Mouse (Mus musculus) right cerebral cortex, postnatal 14 days (tissue): ENCODE measurements around the gene Sema5b.
"Not testable (repeated sequence)": the region's sequence is repeated elsewhere in the genome, so short reads cannot be mapped to it uniquely, and the experiment has no call there.

ENCODE experiments used
- DNase-seq: peaks from one replicate; pipeline ENCODE4 v3.0.0; 2022

Sema5b gene

DNA sequence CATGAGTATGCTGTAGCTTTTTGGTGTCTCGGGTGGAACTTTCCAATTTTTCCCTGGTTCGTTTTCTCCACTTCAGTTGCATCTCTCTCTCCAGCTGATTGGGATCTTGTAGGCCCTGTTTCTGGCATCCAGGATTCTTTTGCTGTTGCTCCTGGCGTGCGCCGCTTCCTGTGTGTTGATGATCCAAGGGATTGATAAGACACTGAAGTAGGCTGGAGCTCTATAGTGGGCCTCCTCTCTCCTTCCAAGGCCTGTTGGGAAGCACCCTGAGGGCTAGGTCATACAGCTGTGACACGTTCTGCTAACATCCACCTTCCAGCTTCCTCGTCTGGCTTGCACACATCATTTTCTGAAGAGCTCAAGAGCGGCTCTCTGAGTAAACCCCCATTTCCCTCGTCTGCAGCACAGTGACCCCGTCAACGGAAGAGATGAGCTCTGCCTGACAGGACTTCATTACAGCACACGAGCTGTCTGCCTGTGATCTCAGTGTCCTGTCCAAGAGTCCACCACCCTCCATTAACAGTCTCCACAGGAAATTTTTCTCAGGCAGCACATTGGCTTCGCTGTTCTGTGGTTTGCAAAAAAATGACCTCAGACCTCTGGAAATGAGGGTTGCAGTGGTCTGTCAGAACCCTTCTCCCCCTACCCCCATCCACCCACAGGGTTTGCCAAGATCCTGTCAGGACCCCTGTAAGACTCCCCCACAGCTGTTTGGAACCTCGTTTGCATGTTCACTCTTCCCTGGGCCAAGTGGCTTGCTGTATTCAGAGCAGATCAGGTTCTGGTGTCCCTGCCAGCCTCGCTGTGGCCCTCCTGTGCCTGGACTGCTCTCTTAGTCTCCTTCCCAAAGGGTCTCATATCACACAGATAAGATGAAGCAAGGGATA is 14.9 kb downstream of the Sema5b start:
- DNase-seq: no peak

DNA sequence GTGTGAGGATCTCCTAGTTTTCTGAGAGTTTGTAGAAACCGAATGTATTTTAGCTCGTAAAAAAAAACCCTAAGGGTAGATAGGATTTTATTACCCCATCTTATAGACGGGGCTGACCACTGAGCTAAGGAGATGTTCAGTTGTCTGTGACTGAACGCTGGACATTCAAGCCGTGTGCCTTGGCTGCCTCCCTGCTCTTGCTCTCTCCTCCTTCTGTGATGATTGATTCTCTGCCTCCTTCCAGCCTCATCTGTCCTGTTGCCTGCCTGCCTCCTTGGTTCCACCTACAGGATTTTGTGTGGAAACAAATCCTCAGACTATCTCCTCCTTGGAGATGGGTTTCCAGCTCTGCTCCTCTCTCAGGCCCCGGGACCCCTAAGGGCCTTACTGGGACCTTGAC is 16.1 kb downstream of the Sema5b start:
- DNase-seq: no peak

DNA sequence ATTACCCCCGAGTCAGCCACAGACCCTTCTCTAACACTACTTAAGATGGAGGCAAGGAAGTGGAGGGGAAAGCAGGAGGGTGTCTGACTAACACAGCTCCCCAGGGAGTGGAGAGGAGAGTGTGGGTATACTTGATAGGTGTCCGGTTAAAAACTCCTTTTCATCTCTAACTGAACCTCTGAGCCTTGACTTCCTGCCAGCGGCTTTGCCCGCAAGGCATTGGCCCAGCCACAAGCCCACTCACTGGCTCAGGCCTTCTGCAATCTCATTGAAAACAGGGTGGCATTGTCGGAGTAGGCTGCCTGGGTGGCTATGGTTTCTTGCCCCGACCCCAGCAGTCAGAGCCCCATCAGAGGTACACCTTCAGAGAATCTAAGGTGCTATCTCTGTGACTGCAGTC is 20.6 kb downstream of the Sema5b start:
- no peak for DNase-seq

DNA sequence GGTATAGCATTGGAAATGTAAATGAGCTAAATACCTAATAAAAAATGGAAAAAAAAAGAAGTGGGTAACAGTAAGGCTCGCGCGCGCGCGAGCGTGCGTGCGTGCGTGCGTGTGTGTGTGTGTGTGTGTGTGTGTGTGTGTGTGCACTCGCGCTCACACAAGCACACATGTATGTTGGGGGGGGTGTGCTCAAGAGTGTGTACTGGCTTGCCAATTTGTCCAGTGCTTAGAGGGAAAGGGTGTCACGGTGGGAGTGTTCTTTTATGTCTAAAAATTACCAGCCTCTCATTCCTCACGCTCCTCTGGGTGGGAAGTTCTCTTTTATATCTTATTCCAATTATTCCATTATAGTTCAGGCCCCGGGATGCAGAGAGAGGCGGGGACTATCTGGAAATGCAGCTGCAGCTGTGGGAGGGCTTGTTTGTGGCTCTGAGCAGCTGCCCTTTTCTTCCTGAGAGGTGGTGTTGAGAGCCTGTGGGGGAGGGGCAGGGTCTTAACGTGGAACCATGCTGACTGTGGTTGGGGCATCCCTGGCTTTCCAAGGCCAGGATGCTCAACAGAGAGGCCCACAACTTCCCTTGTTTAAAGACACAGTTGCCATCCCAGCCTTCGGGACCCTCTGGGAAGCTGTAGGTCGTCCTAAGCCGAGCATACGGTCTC is 23.4 kb downstream of the Sema5b start:
- peak; percentile 16 for DNase-seq

DNA sequence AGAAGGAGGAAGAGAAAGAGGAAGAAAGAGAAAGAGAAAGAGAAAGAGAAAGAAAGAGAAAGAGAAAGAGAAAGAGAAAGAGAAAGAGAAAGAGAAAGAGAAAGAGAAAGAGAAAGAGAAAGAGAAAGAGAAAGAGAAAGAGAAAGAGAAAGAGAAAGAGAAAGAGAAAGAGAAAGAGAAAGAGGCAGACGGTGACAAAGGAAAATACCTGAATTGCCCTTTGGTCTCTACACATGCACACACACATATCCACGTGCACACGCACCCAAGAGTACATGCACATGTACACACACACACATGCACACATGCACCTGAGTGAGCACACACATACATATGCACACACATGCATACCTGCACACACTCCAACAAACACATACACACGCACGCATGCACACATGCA is 24.7 kb downstream of the Sema5b start:
- DNase-seq: not testable (repeated sequence)

DNA sequence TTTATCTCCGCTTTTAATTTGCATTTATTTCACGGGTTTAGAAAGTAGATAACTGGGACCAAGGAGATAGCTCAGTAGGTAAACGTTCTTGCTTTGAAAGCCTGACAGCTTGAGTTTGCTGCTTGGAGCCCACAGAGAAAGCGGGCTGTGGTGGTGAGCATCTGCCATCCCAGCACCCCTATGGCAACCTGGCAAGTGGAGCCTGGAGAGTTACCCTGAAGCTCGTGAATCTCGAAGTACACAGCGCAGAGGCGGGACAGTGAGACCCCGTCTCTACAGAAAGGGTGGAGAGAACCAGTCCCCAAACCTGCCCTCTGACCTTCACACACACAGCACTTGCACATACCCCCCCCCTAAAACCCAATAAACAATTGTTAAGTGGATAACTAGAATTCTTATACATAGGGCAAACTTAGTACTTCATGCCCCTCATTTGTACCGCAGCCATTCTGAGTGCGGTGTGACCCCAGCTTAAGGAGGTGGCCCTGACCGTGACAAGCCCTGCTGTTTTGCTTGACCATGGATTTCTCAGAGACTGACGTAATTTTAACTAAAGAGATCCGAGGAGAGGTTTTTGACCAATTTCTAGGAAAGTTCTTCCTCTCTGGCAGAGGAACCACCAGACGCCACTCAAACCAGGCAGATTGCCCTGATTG is 27.4 kb downstream of the Sema5b start:
- no peak for DNase-seq

DNA sequence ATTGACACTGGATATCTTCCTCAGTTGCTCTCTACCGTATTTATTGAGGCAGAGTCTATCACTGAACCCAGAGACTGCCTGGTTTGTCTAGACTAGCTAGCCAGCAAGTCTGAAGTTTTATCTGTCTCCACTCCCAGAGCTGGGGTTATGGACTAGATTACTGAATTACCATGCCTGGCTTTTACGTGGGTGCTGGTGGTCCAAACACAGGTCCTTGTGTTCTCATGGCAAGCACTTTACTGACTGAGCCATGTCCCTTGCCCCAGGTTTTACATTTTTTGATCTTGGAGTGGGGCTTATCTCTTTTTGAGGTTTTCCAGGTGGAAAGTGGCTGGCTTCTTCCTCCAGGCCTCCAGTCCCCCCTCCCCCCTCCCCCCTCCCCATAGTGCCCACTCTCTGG is 28.4 kb downstream of the Sema5b start:
- no peak for DNase-seq

DNA sequence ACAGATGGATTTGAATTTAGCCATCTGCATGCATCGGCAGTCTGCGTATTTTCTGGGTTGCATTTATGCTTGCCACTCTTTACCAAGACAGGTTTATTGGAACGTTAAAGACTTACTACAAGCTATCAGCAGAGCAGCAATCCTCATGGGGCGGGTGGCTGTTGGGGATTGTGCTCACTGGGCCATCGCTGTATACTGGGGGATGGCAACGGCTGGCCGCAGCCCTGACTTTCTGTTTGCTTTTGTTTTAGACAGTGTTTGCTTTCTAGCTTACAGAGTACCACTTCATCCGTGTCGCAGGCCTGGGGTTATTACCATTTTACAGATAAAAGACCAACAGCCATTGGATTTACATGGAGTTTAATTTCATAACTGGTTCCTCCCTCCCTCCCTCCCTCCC is 28.8 kb downstream of the Sema5b start:
- DNase-seq: no peak

DNA sequence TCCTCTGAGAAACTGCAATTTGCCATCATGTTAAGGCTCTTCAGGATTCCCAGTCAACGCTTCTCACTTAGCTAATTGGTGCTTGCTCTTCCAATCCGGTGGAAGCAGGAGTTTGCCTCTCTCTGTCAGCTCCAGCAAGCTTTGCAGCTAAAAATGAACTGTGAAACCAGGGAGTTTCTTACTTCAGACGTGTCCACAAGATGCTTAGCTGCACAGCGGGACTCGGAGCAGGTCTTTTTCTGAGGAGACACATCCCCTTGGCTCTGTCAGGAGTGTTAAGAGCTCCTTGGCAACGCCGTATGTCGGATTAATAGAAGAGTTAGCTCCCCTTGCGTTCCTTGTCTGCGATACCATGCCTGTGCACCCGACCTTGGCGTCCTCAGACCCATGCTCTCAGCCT is 29.7 kb downstream of the Sema5b start:
- DNase-seq: no peak

DNA sequence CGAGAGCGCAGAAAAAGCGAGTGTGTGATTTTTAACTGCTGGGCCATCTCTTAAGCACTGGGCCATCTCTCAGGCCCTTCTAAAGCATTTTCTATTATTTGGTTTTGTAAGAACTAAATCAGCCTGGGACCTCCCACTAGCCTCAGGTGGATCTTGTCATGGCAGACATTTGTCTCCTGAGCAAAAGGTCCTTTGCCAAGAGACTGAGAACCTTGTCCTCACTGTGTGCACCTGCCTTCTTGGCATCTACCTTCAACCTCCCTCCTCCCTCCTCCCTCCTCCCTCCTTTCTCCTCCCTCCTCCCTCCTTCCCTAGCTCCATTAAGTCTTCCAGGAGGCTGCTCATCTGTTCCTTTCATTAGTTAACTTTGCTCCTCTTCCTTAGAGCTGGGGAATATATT is 32.6 kb downstream of the Sema5b start:
- no peak for DNase-seq

DNA sequence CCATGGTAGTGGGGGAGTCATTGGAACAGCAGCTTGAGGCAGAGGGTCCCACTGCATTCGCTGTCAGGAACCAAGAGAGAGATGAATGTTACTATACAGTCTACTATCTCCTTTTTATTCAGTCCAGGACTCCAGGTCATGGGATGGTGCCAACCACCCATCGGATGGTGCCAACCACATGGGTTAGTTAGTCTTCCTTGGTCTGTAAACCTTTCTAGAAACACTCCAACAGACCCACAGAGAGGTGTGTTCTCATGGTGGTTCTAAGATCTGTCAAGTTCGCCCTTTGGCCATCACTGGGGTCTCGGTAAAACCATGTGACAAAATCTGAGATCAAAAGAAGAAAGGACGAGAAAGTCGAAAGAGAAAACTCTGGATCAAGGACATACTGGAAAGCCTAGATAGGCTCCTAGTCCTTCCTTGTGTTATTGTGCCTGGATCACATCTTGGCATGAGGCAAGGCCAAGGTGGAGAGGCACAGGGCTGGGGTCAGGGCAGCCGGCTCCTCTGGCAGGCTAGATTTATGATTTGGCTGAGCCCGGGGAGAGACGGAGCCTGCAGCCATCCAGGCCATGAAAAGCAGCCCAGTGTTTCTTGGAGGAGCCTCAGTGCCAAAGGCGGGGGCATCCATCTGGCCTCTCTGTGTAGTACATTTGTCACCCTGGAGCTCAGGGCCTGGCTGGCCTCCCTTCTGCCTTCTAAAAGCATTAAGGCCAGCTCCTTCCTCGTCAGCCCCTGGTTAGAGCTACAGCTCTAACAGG is 36.4 kb downstream of the Sema5b start:
- no peak for DNase-seq

DNA sequence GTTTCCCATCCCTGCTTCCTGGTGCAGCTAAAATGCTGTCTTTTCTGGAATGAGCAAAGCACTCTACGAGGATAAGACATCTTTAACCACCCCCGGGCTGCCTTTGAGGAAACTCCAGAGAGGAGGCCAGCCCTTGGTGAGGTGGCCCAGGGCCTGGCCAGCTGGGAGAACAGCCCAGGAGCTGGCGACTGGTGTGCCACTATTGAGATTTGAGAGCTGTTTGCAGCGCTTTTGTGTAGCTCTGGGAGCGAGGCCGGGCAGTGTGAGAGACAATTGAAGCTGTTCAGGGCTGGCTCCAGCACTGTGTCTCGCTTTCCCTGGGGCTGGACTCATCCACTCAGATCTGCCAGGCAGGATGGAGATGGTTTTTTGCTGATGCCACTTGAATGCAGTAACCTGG is 40.4 kb downstream of the Sema5b start:
- DNase-seq: peak; percentile 41

DNA sequence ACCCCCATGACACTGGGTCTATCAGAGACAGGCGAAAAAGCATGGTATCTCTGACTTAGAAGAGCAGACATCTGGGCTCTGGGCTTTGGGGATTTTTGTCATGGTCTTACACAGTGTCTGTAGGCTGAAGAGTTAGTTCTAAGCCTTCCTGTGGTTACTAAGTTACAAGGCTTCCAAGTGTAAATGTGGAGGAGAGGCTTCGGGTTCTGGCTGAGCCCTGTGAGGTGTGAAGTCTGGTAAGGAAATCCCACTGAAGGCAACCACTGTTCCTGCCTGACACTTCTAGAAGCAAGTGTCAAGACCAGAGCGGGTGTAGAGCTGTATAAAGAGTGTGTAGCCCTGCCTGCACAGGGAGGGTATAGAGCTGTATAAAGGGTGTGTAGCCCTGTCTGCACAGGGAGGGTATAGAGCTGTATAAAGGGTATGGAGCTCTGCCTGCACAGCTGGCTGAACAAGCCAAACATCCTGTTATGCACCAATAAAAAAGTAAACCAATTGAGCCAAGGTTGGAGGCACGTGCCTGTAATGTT is 42.7 kb downstream of the Sema5b start:
- no peak for DNase-seq

DNA sequence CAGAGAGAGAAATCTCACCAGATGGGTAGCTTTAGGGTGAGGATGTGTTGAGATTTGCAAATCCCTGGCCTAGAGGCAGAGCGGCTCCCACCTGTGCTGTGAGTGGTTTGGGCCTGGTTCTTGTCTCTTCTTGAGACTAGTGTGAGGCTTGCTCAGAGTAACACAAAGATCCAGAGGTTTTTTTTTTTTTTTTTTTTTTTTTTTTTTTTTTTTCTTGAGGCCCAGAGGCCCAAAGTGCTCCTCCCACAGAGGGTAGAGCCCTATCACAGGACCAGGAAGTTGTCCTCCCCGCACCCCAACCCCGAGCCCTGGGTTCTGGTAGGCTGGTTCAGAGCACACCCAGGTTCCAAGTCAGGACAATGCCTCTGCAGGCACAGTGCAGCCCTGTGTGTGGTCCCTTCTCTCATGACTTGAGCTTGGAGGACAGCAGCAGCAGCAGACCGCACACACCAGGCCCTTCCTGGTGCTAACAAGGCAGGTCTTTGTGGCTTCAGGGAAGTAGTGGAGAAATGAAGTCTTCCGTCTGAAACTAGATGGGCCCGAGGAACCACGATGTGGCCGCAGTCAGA is 44.3 kb downstream of the Sema5b start:
- no peak for DNase-seq

DNA sequence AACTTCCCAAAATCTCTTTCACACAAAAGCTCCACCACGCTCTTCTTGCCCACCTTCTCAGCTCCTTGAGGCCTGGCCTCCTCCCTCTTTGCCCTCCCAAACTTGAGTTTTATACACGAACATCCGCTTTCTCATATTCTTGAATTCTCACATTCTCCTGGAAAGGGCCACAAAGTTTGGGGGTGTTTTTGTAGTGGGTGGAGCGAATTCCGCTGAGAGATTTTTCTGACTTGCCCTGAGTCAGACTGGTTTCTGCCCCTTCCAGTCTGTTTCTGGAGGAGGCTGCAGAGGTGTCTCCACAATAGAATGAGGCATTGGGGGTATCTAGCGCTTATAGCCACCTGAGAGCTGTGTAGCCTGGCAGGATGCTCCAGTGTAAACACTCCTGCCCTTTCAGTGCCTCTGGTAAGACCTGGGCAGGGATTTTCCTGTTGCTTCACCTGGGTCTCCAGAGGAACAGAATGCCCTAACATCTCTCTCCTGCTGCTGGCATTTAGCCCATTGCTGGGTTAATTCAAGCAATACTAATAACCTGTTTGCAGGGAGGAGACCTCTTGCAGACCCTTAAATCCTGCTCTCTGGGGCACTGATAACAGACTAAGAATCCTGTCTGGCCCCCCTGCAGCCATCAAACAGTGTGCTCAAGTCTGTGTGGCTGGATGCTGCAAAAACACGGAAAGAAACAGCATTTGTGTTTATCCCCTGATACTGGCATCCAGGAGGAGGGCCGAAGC is 46.3 kb downstream of the Sema5b start:
- no peak for DNase-seq

DNA sequence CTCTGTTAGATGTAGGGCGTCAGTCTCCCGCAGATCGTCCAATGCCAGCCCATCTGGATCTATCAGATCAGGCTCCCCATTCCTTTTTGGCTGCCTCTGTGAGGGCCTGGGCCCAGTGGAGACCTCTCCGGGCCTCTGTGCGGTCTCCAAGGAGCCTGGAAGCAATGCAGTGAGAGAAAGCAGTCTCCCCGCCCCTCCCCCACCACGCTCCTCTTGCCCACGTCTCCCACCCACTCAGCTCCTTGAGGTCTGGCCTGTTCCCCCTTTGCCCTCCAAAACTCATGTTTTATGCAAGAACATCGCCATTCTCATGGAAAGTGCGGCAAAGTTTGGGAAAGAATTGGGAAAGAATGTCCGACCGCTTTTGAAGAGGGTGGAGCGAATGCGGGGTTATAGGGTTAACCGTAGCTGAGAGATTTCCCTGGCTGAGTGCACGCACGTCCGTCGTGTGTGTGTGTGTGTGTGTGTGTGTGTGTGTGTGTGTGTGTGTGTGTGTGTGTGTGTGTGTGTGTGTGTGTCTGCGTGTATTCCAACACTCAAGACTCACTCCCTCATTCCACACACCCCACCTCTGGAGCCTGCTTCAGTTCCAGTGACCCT is 47.0 kb downstream of the Sema5b start:
- no peak for DNase-seq

DNA sequence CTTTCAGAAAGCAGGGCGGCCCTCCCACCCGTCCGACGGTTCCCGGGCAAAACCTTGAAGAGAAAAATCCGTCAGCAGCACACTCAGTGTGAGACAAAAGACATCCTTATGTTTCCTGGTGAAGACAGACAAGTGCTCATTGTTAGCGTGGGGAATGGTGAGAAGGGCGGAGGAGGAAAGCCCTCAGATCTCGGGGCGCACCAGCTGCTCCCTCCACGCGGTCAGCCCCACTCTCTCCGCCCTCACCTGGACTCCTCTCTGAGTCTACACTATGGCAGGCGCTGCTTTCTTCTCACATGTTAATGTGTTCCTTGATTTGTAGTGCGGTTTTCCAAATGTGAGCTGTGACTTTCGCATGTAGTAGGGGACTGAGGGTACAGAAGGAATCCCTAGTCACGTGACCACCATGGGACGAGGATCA is 47.8 kb downstream of the Sema5b start:
- no peak for DNase-seq

DNA sequence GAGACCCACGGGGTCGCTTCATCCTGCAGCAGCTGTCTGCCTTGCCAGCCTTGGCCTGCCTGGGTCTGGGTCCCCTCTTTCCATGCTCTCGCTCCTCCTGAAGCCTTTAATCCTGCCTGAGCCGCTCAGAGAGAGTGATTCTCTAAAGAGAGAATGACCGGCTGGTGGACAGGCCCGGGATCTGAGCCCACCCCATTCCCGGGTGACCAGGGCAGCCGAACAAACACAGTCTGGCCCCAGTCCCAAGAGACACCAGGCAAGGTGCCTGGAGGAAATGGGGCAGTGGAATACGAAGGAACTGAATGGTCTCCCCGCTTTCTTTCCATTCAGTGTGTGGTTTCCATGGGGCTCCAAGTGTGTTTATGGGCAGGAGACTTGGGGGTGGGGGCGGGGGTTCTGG is 50.8 kb downstream of the Sema5b start:
- no peak for DNase-seq

DNA sequence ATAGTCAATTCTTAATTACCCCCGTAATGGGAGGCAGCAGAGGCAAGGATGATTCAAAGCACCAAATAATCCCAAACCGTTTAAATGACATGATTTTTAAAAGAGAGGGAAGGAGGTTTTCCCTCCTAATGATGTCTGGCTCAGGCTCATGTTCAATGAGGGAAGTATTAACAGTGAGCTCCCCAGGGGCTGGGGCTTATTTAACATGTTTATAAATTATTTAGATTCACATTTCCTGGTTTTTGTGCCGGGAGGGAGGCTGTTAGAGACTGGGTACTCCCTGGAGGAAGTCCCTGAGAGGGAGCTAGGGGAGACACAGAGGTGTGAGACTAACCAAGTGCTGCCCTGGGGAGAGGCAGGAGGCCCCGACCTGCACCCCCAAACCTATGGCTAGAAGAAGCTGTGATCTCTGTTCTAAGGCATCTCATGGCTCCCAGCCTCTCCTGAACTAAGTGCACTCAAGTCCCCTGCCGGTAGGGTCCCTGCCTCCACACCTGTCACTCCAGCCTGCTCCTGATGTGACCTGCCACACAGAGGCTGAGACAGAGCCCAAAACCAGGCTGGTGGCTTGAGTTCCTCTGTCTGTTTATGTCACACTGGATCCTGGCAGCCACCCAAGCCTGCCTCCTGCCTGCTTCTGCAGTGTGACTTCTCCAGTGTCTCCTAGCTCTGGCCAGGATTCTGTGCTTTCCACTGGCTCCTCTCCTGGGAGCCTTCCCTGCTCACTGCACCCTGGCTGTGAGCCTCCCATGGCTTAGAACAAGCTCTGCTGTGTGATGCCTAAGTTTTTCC is 51.5 kb downstream of the Sema5b start:
- DNase-seq: peak; percentile 65

DNA sequence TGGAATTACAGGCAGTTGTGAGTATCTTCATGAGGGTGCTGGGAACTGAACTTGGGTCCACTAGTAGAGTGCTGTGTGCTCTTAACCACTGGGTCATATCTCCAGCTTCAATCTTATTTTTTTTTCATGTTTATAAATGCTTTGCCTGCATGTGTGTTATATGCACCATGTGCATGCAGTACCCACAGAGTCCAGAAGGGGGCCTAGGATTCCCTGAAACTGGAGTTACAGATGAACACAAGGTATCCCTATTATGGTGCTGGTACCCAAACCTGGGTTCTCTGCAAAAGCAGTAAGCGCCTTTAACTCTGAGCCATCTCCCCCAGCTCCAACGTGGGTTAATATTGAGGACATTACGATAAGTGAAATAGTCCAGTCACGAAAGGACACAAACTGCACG is 52.5 kb downstream of the Sema5b start:
- DNase-seq: no peak

DNA sequence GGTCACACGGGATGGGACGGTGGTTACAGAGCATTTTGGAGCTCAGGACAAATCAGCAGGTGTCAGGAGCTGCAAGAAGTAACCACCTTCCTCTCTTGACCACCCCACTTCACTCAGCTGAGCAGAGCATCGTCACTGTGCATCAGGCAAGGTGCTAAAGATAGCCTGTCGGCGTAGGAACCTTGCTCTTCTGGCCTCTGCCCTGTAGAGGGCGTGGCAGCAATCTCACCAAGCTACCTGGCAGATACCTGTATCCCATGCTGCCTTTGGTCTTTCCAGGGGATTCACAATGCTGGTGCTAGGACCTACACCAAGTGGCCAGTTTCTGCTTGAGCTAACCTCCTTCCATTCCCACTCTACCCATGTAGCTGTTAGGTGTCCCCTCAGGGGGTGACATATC is 55.3 kb downstream of the Sema5b start:
- no peak for DNase-seq
